Mouse (Mus musculus) c-Kit-positive CD71-positive TER-119-positive erythroid progenitor cells, embryonic 14.5 days (primary cell): ENCODE results near the gene Tbc1d4.

Source experiments
- DNase-seq: peaks from one replicate; pipeline ENCODE4 v3.0.0-alpha.2; 2013; ENCODE audit warnings: low spot score

Tbc1d4 gene

DNA sequence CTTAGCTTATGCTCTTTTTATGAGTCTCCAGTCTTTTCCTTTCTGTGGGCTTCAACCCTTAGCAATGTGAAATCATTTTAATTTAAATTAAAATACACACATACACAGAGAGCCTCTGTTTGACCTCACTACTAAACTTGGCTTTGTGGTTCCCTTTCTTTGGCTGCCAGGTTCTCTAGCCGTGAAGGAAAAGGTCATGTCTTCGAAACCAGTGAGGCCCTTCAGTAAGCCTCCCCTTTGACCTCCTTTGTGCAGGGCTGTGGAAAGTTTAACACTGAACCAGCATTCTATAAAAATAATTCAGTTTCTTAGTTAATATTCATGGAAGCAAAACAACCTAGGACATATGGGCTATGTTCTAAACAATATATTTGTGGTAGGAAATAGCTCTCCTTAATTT lies 78.5 kb downstream of the Tbc1d4 start:
- DNase-seq = no peak

DNA sequence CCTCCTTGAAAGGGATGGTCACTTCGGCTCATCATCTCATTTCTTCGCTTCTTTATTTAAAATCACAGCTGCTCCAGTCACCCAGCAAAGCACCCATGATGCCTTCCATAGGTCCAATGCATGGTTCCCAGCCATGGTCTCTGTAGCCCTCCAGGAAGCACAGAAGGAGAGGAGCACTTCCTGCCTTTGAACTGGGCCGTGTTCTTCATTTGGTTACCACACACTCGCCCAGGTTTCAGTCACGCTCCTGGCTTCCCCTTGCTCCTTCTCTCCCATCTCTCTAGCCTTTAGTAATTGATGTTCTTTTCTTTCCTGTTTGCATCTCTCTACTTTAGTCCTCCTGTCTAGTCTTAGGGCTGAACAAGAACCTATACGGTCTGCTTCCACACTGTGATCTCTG lies 79.8 kb downstream of the Tbc1d4 start:
- DNase-seq = no peak

- no peak for DNase-seq
Measured at GRCm38 (mm10) chr14:101527420-101527996, 81.5 kb downstream of the Tbc1d4 start.

- no peak for DNase-seq
Measured at GRCm38 (mm10) chr14:101526478-101526877, 82.5 kb downstream of the Tbc1d4 start.

GRCm38 (mm10) chr14:101519964-101520363 lies 89.0 kb downstream of the Tbc1d4 start:
- DNase-seq = no peak

GRCm38 (mm10) chr14:101518259-101518658 lies 90.7 kb downstream of the Tbc1d4 start:
- no peak for DNase-seq

DNA sequence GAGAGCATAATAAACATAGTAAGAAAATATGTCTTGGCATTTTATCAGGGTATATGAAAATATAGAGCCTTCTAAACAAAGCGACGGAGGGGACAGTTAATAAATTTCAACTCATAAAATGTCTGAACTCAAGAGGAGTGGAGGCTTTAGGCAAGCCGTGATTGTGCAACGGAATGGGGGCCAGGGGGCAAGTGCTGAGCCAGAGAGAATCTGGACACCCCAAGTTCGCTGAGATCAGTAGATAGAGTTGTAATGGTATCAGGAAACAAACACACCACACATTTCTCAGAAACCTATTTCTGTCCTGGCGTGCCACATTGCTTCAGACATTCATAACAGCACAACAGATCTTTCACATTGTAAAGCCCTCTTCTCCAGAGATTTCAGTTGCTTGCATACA lies 91.2 kb downstream of the Tbc1d4 start:
- DNase-seq = no peak

DNA sequence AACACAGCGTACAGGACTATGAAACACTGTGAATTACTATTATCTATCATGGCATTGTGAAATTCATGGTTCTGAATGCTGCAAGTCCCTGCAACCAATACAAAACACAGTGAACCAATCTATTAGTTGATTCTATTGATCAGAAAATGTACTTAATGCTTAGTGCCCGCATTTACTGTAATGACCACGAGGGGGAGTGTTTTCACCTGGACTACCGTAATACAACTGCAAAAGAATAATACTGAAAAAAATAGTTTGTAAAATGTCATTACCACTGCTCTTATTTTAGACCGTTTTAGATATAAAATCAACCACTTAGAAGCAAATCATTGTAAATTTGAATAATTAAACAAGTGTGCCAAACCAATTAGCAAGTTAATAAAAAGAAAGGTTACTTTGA lies 91.7 kb downstream of the Tbc1d4 start:
- peak; percentile 23 for DNase-seq

DNA sequence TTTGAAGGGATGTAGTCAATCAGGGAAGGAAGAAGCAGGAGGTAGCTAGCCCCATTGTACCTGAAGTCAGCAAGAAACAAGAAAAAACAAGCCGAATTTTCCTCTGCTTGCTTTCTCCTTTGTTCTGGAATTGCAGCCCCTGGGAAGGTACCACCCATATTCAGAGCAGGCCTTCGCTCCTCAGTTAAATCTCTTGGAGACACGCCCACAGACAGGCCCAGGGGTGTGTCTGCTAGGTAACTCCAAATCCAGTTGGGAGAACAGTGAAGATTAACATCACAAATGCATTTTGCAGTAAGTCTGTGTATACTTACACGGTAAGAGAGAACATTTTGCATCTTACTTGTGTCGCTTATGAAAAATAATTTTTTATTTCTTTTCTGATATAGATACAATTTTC lies 92.1 kb downstream of the Tbc1d4 start:
- no peak for DNase-seq

DNA sequence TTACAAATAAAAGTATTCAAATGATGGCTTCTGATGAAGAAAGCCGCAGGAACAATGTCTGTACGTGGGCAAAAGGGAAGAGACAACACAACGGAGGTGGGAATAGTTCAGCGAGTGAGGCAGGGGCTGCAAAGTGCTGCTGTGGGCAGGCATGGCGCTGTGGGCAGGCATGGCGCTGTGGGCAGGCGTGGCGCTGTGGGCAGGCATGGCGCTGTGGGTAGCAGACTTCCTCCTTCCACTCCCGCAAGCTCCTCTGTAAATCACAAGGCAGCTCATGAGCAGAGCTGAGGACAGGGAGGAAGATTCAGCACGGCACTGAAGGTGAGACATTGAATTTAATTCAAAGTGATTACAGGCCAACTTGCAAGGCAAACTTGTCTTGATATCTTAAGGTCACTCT lies 93.0 kb downstream of the Tbc1d4 start:
- DNase-seq = no peak

DNA sequence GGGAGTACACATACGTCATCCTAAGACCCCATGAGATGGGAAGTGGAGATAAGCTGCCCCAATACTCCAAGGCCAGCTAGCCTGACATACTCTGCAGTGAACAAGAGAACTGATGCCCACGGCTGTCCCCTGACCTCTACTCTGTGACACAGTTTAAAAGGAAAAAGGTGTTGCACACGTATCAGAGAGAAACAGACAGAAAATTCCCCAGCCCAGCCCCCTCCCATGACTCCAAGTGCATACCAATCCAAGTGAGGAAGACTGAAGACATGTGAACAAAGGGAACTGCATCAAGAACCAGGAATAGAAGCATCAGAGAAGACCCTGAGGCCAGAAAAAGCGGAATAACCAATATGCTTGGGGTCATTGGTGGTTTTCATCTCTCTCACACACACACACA lies 93.7 kb downstream of the Tbc1d4 start:
- DNase-seq = no peak

DNA sequence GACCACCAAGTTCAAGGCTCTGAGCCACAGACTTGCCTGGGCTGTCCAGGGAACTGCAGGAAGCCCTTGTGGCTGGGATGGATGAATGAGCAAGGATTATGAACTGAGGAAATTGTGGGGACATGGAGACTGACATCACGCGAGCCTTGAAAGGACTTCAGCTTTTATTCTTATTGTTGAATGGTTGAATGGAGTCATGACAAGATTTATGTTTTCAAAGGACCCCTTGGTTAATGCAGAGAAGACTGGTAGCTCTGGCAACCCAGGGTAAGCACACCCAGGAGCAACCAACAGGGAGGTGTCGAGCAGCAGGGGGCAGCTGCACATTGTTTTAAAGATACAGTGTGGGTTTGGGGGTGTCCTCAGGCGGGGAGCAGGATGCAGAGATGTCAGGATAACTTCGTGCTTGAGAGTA lies 94.4 kb downstream of the Tbc1d4 start:
- no peak for DNase-seq

- no peak for DNase-seq
Measured at GRCm38 (mm10) chr14:101513163-101513562, 95.8 kb downstream of the Tbc1d4 start.

DNA sequence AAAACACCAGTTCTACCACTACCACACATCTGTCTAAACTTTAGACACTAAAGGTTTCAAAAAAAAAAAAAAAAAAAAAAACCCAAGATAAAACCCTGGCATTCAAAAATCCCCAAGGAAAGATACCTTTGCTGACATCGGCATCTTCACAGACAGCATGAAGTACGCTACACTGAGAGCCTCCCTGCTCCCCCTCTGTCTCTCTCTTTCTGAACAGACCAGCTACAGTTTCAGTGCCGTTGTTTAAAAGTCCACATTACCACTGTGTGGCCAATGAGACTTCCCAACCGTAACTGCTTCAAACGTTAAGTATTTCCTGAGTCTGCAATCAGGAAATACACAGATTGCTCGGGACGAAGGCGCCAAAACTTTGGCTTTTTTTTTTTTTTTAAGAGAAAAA lies 97.6 kb downstream of the Tbc1d4 start:
- no peak for DNase-seq

GRCm38 (mm10) chr14:101510540-101511313 lies 98.3 kb downstream of the Tbc1d4 start:
- DNase-seq = no peak

- no peak for DNase-seq
Measured at GRCm38 (mm10) chr14:101509759-101510158, 99.2 kb downstream of the Tbc1d4 start.

GRCm38 (mm10) chr14:101507956-101508355 lies 101.0 kb downstream of the Tbc1d4 start:
- DNase-seq = no peak

DNA sequence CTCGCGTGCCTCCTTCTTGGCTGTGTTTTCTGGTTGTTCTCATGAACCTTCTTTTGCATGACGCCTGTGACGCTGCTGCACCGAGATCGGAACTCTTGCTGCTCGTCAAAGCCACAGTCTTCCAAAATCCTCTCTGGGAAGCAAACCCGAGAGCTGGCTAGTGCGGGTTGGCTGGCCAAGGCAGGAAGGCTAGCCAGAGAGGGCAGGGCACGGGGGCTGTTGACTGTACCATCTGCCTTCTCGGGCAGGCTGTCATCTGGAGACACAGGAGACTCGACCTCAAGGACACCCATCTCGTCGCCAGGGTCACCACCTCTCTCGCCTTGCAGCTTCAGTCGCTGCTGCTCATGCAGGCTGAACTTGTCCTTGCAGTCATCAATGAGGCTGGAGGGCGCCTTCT lies 101.8 kb downstream of the Tbc1d4 start:
- no peak for DNase-seq

GRCm38 (mm10) chr14:101505805-101506204 lies 103.2 kb downstream of the Tbc1d4 start:
- no peak for DNase-seq

- DNase-seq = no peak
Measured at GRCm38 (mm10) chr14:101504473-101505200, 104.4 kb downstream of the Tbc1d4 start.

DNA sequence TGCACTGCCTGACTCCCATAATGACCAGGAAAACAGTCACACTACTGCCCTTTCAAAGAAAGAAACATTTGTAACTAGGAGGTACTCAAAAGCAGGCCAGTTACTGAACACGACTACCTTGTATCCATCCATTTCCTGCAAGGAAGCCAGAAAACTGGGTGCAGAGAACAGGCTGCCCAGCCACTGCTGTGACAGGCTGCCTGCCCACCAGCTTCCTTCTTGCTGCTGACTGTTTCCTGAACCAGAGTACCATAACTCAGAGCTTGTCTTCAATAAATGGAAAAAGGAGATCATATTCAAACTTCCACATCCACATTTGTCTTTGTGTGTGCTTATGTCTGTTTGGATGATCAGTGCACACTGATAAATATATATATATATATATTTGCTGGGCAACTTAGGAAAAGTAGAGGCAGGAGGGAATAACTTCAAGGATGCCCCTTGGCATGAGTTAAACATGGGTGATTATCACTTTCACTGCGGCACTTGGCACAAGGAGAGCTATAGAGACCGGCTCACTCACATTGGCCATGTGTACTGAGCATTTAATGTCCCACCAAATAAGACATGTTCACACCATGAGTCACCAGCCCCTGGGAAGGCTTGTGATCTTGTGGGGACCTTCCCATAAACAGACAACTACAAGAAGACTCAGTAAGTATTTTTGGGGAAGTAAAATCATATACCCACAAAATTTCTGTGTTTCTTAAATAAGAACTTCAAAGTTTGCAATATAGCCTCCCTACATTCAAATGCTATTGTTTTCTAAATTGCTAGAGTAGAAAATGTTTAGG lies 105.6 kb downstream of the Tbc1d4 start:
- no peak for DNase-seq

DNA sequence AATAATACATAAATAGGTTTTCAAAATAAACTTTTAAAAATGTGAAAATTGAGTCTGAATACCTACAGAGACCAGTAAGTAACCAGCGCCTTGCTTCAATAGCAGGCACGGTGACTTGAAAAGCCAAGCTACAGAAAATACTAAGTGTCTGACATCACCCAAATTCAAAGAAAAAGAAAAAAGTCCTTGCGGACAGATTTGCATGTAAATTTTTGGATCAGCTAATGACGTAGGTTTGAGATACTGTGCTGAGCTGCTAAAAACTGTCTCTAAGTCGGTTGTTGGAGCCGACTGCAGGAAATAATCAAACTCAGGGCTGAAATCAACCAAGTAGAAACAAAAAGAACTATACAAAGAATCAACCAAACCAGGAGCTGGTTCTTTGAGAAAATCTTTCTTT lies 107.1 kb downstream of the Tbc1d4 start:
- DNase-seq = no peak
